In the genomic region with DNA sequence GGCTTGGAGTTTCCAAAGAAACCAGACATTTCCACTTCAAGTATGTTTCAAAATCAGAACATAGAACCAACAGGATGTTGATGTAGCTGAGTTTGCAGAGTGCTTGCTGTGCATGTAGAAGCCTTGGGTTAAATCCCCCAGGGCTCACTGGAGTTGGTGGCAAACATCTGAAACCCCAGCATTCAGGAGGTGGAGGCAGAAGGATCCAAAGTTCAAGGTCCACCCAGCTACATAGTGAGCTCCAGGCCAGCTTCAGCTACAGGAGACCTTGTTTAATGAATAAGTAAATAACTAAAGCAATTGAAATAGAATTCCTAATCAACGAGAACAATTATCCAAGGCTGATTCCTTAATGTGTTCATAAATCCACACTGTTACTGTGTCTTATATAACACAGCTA, we compare ENCODE assay signal across 20 mouse cellular contexts. TPM values are rescaled to one million over a fixed set of nuclear protein-coding genes. Genes with fewer than 3 reads are reported as not detected.
DNase-seq lines count a peak whose midpoint lies in the region; ATAC-seq and TF ChIP-seq lines count a peak whose summit lies in the region.
"Had no signal": no experiment of that assay in that cellular context is flagged by ENCODE, and none has a peak within 500 bp of the region (broad histone marks: within the 10 kb centered on the region; RNA-seq: fewer than 3 reads in every experiment).

No protein-coding gene starts in this region.

- 43% methylated on average over 1 of the region's 1 CpGs for WGBS in kidney, adult 2 months
- WGBS in kidney, embryonic 15.5 days: 64% methylated on average over 1 of the region's 1 CpGs

- no peak overlapping the region for H3K4me3 ChIP-seq in kidney, adult 2 months (ENCODE audit: insufficient read depth, low read depth, low read length)
- H3K4me3 ChIP-seq in kidney, embryonic 15.5 days (replicated peaks): no peak overlapping the region
- H3K4me3 ChIP-seq: embryonic facial prominence, embryonic 15.5 days; forebrain, embryonic 15.5 days; heart, embryonic 10.5 days; hindbrain, embryonic 12.5 days had no signal

- no peaks in the 10 kb centered on the region for H3K9me3 ChIP-seq in kidney, embryonic 15.5 days (replicated peaks)
- H3K9me3 ChIP-seq: embryonic facial prominence, embryonic 15.5 days; forebrain, embryonic 15.5 days; heart, embryonic 10.5 days; hindbrain, embryonic 12.5 days had no signal

- TF ChIP-seq CTCF in kidney, adult 2 months (conservative IDR thresholded peaks at IDR 0.05; ENCODE audit: insufficient read depth, insufficient read length, low read depth, low read length): no peak

- no peak overlapping the region for H3K27ac ChIP-seq in kidney, adult 2 months (ENCODE audit: insufficient read depth, low read depth, low read length)
- no peak overlapping the region for H3K27ac ChIP-seq in kidney, embryonic 15.5 days
- H3K27ac ChIP-seq: embryonic facial prominence, embryonic 15.5 days; forebrain, embryonic 15.5 days; heart, embryonic 10.5 days; hindbrain, embryonic 12.5 days had no signal

- ATAC-seq in kidney, embryonic 15.5 days (replicated peaks; ENCODE audit: low FRiP score): no peak
- ATAC-seq: forebrain, embryonic 15.5 days had no signal

- H3K36me3 ChIP-seq in kidney, adult 2 months (ENCODE audit: control insufficient read depth, insufficient read depth, low read length): no peaks in the 10 kb centered on the region
- H3K36me3 ChIP-seq in kidney, embryonic 15.5 days: no peaks in the 10 kb centered on the region
- H3K36me3 ChIP-seq: embryonic facial prominence, embryonic 15.5 days; forebrain, embryonic 15.5 days; heart, embryonic 10.5 days; hindbrain, embryonic 12.5 days had no signal

- TF ChIP-seq POLR2A in kidney, adult 2 months (IDR thresholded peaks at IDR 0.05; ENCODE audit: low read depth, low read length): no peak

- H3K9ac ChIP-seq in kidney, embryonic 15.5 days: no peak overlapping the region
- H3K9ac ChIP-seq: embryonic facial prominence, embryonic 15.5 days; forebrain, embryonic 15.5 days; hindbrain, embryonic 12.5 days had no signal

- H3K4me1 ChIP-seq in kidney, adult 2 months (ENCODE audit: control insufficient read depth, insufficient read depth, low read length): peaks cover 9% of the 10 kb centered on the region; the same call in 1 of the 2 replicates
- peaks cover 12% of the 10 kb centered on the region for H3K4me1 ChIP-seq in kidney, embryonic 15.5 days
- H3K4me1 ChIP-seq: embryonic facial prominence, embryonic 15.5 days had no signal

- no peak overlapping the region for H3K4me2 ChIP-seq in kidney, embryonic 15.5 days
- H3K4me2 ChIP-seq: embryonic facial prominence, embryonic 15.5 days; forebrain, embryonic 15.5 days; hindbrain, embryonic 12.5 days had no signal

- DNase-seq in kidney, adult 2 months: peak; percentile 89
- DNase-seq in kidney, adult 9 months: peak; percentile 87
- peak; percentile 61 to 83 for DNase-seq in kidney, postnatal 25 days
- no peak for DNase-seq in frontal cortex, adult 2 months (ENCODE audit: extremely low spot score in 1 of 2, low spot score in 1 of 2)
- DNase-seq in adrenal gland, adult 8-10 months: no peak
- DNase-seq: adrenal gland, postnatal 10 days; cerebellum, adult 11 months; cerebellum, adult 8-10 months; cerebellum, postnatal 14 days; embryo, embryonic 11 days; gastrocnemius, postnatal 10 days; heart, adult 18-20 months; heart, postnatal 10 days; heart, postnatal 4 days had no signal

- no peaks in the 10 kb centered on the region for H3K27me3 ChIP-seq in kidney, adult 2 months (replicated peaks; ENCODE audit: control insufficient read depth, insufficient read depth, low read length)
- no peaks in the 10 kb centered on the region for H3K27me3 ChIP-seq in kidney, embryonic 15.5 days
- H3K27me3 ChIP-seq: embryonic facial prominence, embryonic 15.5 days; forebrain, embryonic 15.5 days; hindbrain, embryonic 12.5 days had no signal

RNA-seq across cellular contexts. Expression of a gene that starts 3.9 kb away (rescaled TPM):
- 45.0 and 54.2 TPM in 2 replicates for polyA plus RNA-seq in kidney, adult 2 months (2012; rRNA removed)
- 88.9 and 90.3 TPM in 2 replicates for polyA plus RNA-seq in kidney, embryonic 15.5 days (2015; fragmentation: Nextera tagmentation; extraction: Ambion mirVana)
- 49.6 and 58.2 TPM in 2 replicates for polyA plus RNA-seq in frontal cortex, adult 2 months (2012; rRNA removed)
- total RNA-seq in adrenal gland, adult 8-10 months (2022): 100 to 1,000 TPM in 2 of 4 experiments, 10 to 100 TPM in 2; 83.9 to 116 (median 98.3) TPM

RNA-seq across cellular contexts. Expression of a gene that starts 35.4 kb away (rescaled TPM):
- polyA plus RNA-seq in kidney, adult 2 months (2012; rRNA removed): 3.3 and 4.6 TPM in 2 replicates
- polyA plus RNA-seq in kidney, embryonic 15.5 days (2015; fragmentation: Nextera tagmentation; extraction: Ambion mirVana): 8.7 and 8.8 TPM in 2 replicates
- 6.1 and 6.4 TPM in 2 replicates for polyA plus RNA-seq in frontal cortex, adult 2 months (2012; rRNA removed)
- total RNA-seq in adrenal gland, adult 8-10 months (2022): 10 to 100 TPM in 1 of 4 experiments, 1 to 10 TPM in 3; 3.3 to 11.1 (median 6.5) TPM
- total RNA-seq: common myeloid progenitor, adult 5-6 weeks had no signal

RNA-seq across cellular contexts. Expression of a gene that starts 50.1 kb away (rescaled TPM):
- polyA plus RNA-seq in kidney, adult 2 months (2012; rRNA removed): 5.9 and 9.7 TPM in 2 replicates
- 11.3 and 12.2 TPM in 2 replicates for polyA plus RNA-seq in kidney, embryonic 15.5 days (2015; fragmentation: Nextera tagmentation; extraction: Ambion mirVana)
- polyA plus RNA-seq in frontal cortex, adult 2 months (2012; rRNA removed): 2.1 and 2.6 TPM in 2 replicates
- total RNA-seq in adrenal gland, adult 8-10 months (2022): 10 to 100 TPM; 11.9 to 16.8 (median 14.1) TPM

RNA-seq across cellular contexts. Expression of a gene that starts 50.2 kb away (rescaled TPM):
- 1.7 and 2.1 TPM in 2 replicates for polyA plus RNA-seq in kidney, adult 2 months (2012; rRNA removed)
- polyA plus RNA-seq in kidney, embryonic 15.5 days (2015; fragmentation: Nextera tagmentation; extraction: Ambion mirVana): 8.7 and 10.0 TPM in 2 replicates
- polyA plus RNA-seq in frontal cortex, adult 2 months (2012; rRNA removed): 3.5 and 3.9 TPM in 2 replicates
- 1 to 10 TPM; 3.5 to 5.4 (median 4.2) TPM for total RNA-seq in adrenal gland, adult 8-10 months (2022)

Comparison
In these comparisons a context has a peak if more than half of its experiments do, and no peak if none do; other contexts are left out.
1. DNase-seq: peak in kidney, adult 2 months (single experiment), kidney, adult 9 months (single experiment) and kidney, postnatal 25 days (2 of 2); none in frontal cortex, adult 2 months (0 of 2) and adrenal gland, adult 8-10 months (single experiment).